Mouse (Mus musculus) large intestine, adult 2 months (tissue): Measurements from ENCODE around the gene Agap1. TPM values are rescaled to one million over a fixed set of nuclear protein-coding genes. Genes with fewer than 3 reads are reported as not detected.

ENCODE experiments used
- DNase-seq: peaks from one replicate; pipeline ENCODE4 v3.0.0-alpha.2; 2012; ENCODE audit warnings: low read depth, low spot score
- WGBS: fragments of 180-500 bp; shearing (Covaris S2); methylation state at CpG from one replicate; pipeline ENCODE4 v1.1.7; 2018; 5-methylcytosine and 5-hydroxymethylcytosine counted together
- polyA plus RNA-seq: library from polyadenylated mRNA; depleted of rRNA; stranded (reverse); fragments of >200 nt; gene quantifications from 2 replicates; pipeline ENCODE4 v1.2.3, GENCODE M21; 2012

Agap1 gene
- polyA plus RNA-seq, 1 experiment = 12.4 TPM

GRCm38 (mm10) chr1:89850681-89851414 is 396.2 kb downstream of the Agap1 start:
- DNase-seq = no peak
- 54% methylated on average over 11 of the region's 11 CpGs for WGBS

GRCm38 (mm10) chr1:89859182-89859581 is 404.6 kb downstream of the Agap1 start:
- peak; percentile 16 for DNase-seq
- WGBS = 30% methylated on average over 3 of the region's 3 CpGs

- DNase-seq = peak; percentile 10
- WGBS = 19% methylated on average over 2 of the region's 2 CpGs
Measured at GRCm38 (mm10) chr1:89860017-89860730, 405.6 kb downstream of the Agap1 start.

- no peak for DNase-seq
- 84% methylated on average over 6 of the region's 6 CpGs for WGBS
Measured at GRCm38 (mm10) chr1:89865787-89866186, 411.2 kb downstream of the Agap1 start.

GRCm38 (mm10) chr1:89867847-89868246 is 413.2 kb downstream of the Agap1 start:
- 79% methylated on average over 4 of the region's 4 CpGs for WGBS
- no peak for DNase-seq

GRCm38 (mm10) chr1:89870134-89870905 is 415.7 kb downstream of the Agap1 start:
- DNase-seq = no peak
- 69% methylated on average over 12 of the region's 12 CpGs for WGBS

GRCm38 (mm10) chr1:89870906-89871211 is 416.3 kb downstream of the Agap1 start:
- DNase-seq = no peak
- 80% methylated on average over 6 of the region's 6 CpGs for whole genome bisulfite sequencing

- WGBS = 48% methylated on average over 5 of the region's 5 CpGs
- DNase-seq = no peak
Measured at GRCm38 (mm10) chr1:89876346-89877072, 421.9 kb downstream of the Agap1 start.

- no peak for DNase-seq
- WGBS = 91% methylated on average over 11 of the region's 11 CpGs
Measured at GRCm38 (mm10) chr1:89878496-89878895, 423.9 kb downstream of the Agap1 start.

GRCm38 (mm10) chr1:89880193-89880592 is 425.6 kb downstream of the Agap1 start:
- DNase-seq = no peak
- 68% methylated on average over 8 of the region's 8 CpGs for WGBS

GRCm38 (mm10) chr1:89880834-89881233 is 426.2 kb downstream of the Agap1 start:
- no peak for DNase-seq
- WGBS = 83% methylated on average over 10 of the region's 10 CpGs

GRCm38 (mm10) chr1:89884335-89884734 is 429.7 kb downstream of the Agap1 start:
- 77% methylated on average over 8 of the region's 8 CpGs for WGBS
- no peak for DNase-seq

GRCm38 (mm10) chr1:89885696-89886095 is 431.1 kb downstream of the Agap1 start:
- no peak for DNase-seq
- 55% methylated on average over 4 of the region's 4 CpGs for WGBS

- WGBS = 79% methylated on average over 6 of the region's 6 CpGs
Measured at GRCm38 (mm10) chr1:89891400-89891799, 436.8 kb downstream of the Agap1 start.

GRCm38 (mm10) chr1:89892281-89892680 is 437.7 kb downstream of the Agap1 start:
- no peak for DNase-seq
- 75% methylated on average over 7 of the region's 7 CpGs for WGBS

More at GRCm38 (mm10) chr1:89891400-89891799, 436.8 kb downstream of the Agap1 start:
- DNase-seq = no peak

- WGBS = 77% methylated on average over 5 of the region's 5 CpGs
- no peak for DNase-seq
Measured at GRCm38 (mm10) chr1:89895801-89896200, 441.2 kb downstream of the Agap1 start.

- 65% methylated on average over 2 of the region's 2 CpGs for WGBS
Measured at GRCm38 (mm10) chr1:89899036-89899435, 444.4 kb downstream of the Agap1 start.

GRCm38 (mm10) chr1:89899761-89900445 is 445.3 kb downstream of the Agap1 start:
- WGBS = 50% methylated on average over 11 of the region's 11 CpGs
- DNase-seq = no peak

More at GRCm38 (mm10) chr1:89899036-89899435, 444.4 kb downstream of the Agap1 start:
- no peak for DNase-seq

- DNase-seq = no peak
- WGBS = 77% methylated on average over 4 of the region's 4 CpGs
Measured at GRCm38 (mm10) chr1:89901381-89901780, 446.8 kb downstream of the Agap1 start.
